Mouse (Mus musculus): ENCODE data around the gene Snx33.
A peak's percentile ranks its signal among the peaks of the same experiment; 100 is the strongest.
"Not testable (repeated sequence)": the region's sequence is repeated elsewhere in the genome, so short reads cannot be mapped to it uniquely, and the experiment has no call there.

Snx33 gene

GRCm38 (mm10) chr9:56928041-56928811 lies at the start of gene Snx33:
Gene Snx33, minus strand, starts transcription at chr9:56928371.
- peak; percentile 96 for DNase-seq (ENCODE audit: extremely low read depth, insufficient read length, low spot score)

- no peak for DNase-seq (ENCODE audit: extremely low read depth, insufficient read length, low spot score)
Measured at GRCm38 (mm10) chr9:56975199-56975598, 47.0 kb upstream of the Snx33 start.

GRCm38 (mm10) chr9:56973960-56974524 lies 45.9 kb upstream of the Snx33 start:
- DNase-seq (ENCODE audit: extremely low read depth, insufficient read length, low spot score) = no peak

- no peak for DNase-seq (ENCODE audit: extremely low read depth, insufficient read length, low spot score)
Measured at GRCm38 (mm10) chr9:56970158-56970557, 42.0 kb upstream of the Snx33 start.

- DNase-seq (ENCODE audit: extremely low read depth, insufficient read length, low spot score) = no peak
Measured at GRCm38 (mm10) chr9:56961591-56961990, 33.4 kb upstream of the Snx33 start.

- no peak for DNase-seq (ENCODE audit: extremely low read depth, insufficient read length, low spot score)
Measured at GRCm38 (mm10) chr9:56958689-56959088, 30.5 kb upstream of the Snx33 start.

- DNase-seq (ENCODE audit: extremely low read depth, insufficient read length, low spot score) = no peak
Measured at GRCm38 (mm10) chr9:56956966-56957675, 28.9 kb upstream of the Snx33 start.

- no peak for DNase-seq (ENCODE audit: extremely low read depth, insufficient read length, low spot score)
Measured at GRCm38 (mm10) chr9:56953562-56953961, 25.4 kb upstream of the Snx33 start.

GRCm38 (mm10) chr9:56950414-56951400 lies 22.5 kb upstream of the Snx33 start, which contains the start of gene Snupn:
Gene Snupn, plus strand, starts transcription at chr9:56950878.
- peak; percentile 96 for DNase-seq (ENCODE audit: extremely low read depth, insufficient read length, low spot score)

- DNase-seq (ENCODE audit: extremely low read depth, insufficient read length, low spot score) = no peak
Measured at GRCm38 (mm10) chr9:56949767-56950166, 21.6 kb upstream of the Snx33 start.

GRCm38 (mm10) chr9:56948699-56949098 lies 20.5 kb upstream of the Snx33 start:
- DNase-seq (ENCODE audit: extremely low read depth, insufficient read length, low spot score) = not testable (repeated sequence)

- not testable (repeated sequence) for DNase-seq (ENCODE audit: extremely low read depth, insufficient read length, low spot score)
Measured at GRCm38 (mm10) chr9:56947481-56947880, 19.3 kb upstream of the Snx33 start.

- DNase-seq (ENCODE audit: extremely low read depth, insufficient read length, low spot score) = no peak
Measured at GRCm38 (mm10) chr9:56938374-56938773, 10.2 kb upstream of the Snx33 start.

- DNase-seq (ENCODE audit: extremely low read depth, insufficient read length, low spot score) = peak; percentile 93
Measured at GRCm38 (mm10) chr9:56937223-56938160, 9.3 kb upstream of the Snx33 start, which contains the start of gene Imp3. Gene Imp3, plus strand, starts transcription at chr9:56937475.

- DNase-seq (ENCODE audit: extremely low read depth, insufficient read length, low spot score) = no peak
Measured at GRCm38 (mm10) chr9:56936861-56937222, 8.7 kb upstream of the Snx33 start.

- no peak for DNase-seq (ENCODE audit: extremely low read depth, insufficient read length, low spot score)
Measured at GRCm38 (mm10) chr9:56930556-56930955, 2.4 kb upstream of the Snx33 start.

- DNase-seq (ENCODE audit: extremely low read depth, insufficient read length, low spot score) = no peak
Measured at GRCm38 (mm10) chr9:56929496-56929895, 1.3 kb upstream of the Snx33 start.

- no peak for DNase-seq (ENCODE audit: extremely low read depth, insufficient read length, low spot score)
Measured at GRCm38 (mm10) chr9:56927191-56928012, 769 bp downstream of the Snx33 start.

Measured in 3134 (cell line).